Mouse (Mus musculus): ENCODE data around the gene Gm2030.
"Not testable (repeated sequence)": the region's sequence is repeated elsewhere in the genome, so short reads cannot be mapped to it uniquely, and the experiment has no call there.

Gene Gm2030

GRCm38 (mm10) chrX:26309944-26310343 lies at the start of gene Gm2030:
Gene Gm2030 (minus strand): TSS chrX:26310044.
- CTCF ChIA-PET, POLR2A ChIA-PET: not testable (repeated sequence)
